Mouse (Mus musculus) MEL (cell line): ENCODE measurements around the gene Marveld3. TPM values are rescaled to one million over a fixed set of nuclear protein-coding genes. Genes with fewer than 3 reads are reported as not detected.

Experiments
- DNase-seq: peaks from one replicate; pipeline ENCODE4 v3.0.0; 2011; ENCODE audit warnings: low read depth, low spot score
- H3K27ac ChIP-seq: 2 replicates; pipeline ENCODE4 v1.5.1; 2012; ENCODE audit warnings: low read depth, mild to moderate bottlenecking, control low read depth, low read length, moderate library complexity; ENCODE audit not compliant: control insufficient read depth
- H3K27me3 ChIP-seq, 2 experiments: fragments of 150-350 bp in 1 of 2; sonication (generic) in 1 of 2; 2 replicates each; pipeline ENCODE4 v1.6.1; 2012; ENCODE audit warnings: low read length in 2 of 2, mild to moderate bottlenecking in 2 of 2, improper control_type of control experiment in 1 of 2, moderate library complexity in 1 of 2; ENCODE audit not compliant: insufficient read depth in 2 of 2, control insufficient read depth in 1 of 2
- H3K36me3 ChIP-seq, 2 experiments: 2 replicates each; pipeline ENCODE4 v1.6.1; 2012 to 2014; ENCODE audit warnings: low read length in 2 of 2, improper control_type of control experiment in 1 of 2, inconsistent platforms in 1 of 2, mild to moderate bottlenecking in 1 of 2; ENCODE audit not compliant: insufficient read depth in 2 of 2, control insufficient read depth in 1 of 2
- H3K4me1 ChIP-seq, 2 experiments: fragments of 150-350 bp in 1 of 2; sonication (generic) in 1 of 2; 2 replicates each; pipeline ENCODE4 v1.6.1; 2012; ENCODE audit warnings: low read length in 2 of 2, improper control_type of control experiment in 1 of 2, mild to moderate bottlenecking in 1 of 2; ENCODE audit not compliant: insufficient read depth in 2 of 2, control insufficient read depth in 1 of 2
- H3K4me3 ChIP-seq, 2 experiments: fragments of 150-350 bp in 1 of 2; sonication (generic) in 1 of 2; 2 replicates each; pipeline ENCODE4 v1.5.1; 2012; ENCODE audit warnings: low read depth in 2 of 2, low read length in 2 of 2, mild to moderate bottlenecking in 2 of 2, moderate library complexity in 2 of 2, control low read depth in 1 of 2, improper control_type of control experiment in 1 of 2; ENCODE audit not compliant: control insufficient read depth in 1 of 2, insufficient read depth in 1 of 2
- H3K79me2 ChIP-seq: 2 replicates; pipeline ENCODE4 v1.6.1; 2012; ENCODE audit warnings: mild to moderate bottlenecking, low read length, moderate library complexity; ENCODE audit not compliant: control insufficient read depth, poor library complexity, insufficient read depth
- H3K9ac ChIP-seq: 2 replicates; pipeline ENCODE4 v1.6.1; 2012; ENCODE audit warnings: low read depth, mild to moderate bottlenecking, control low read depth, low read length, moderate library complexity; ENCODE audit not compliant: control insufficient read depth, poor library complexity, severe bottlenecking
- H3K9me3 ChIP-seq: fragments of 150-350 bp; sonication (generic); replicated peaks from 2 replicates; pipeline ENCODE4 v1.6.1; 2012; ENCODE audit warnings: mild to moderate bottlenecking, low read length, improper control_type of control experiment, moderate library complexity; ENCODE audit not compliant: insufficient read depth
- BHLHE40 ChIP-seq: IDR thresholded peaks from 2 replicates; pipeline ENCODE4 v1.6.1; 2012; ENCODE audit warnings: low read depth, mild to moderate bottlenecking, inconsistent platforms, low read length, improper control_type of control experiment, borderline replicate concordance
- CHD1 ChIP-seq: IDR thresholded peaks from 2 replicates; pipeline ENCODE4 v1.6.1; 2012; ENCODE audit warnings: low read depth, mild to moderate bottlenecking, inconsistent platforms, low read length, improper control_type of control experiment
- E2F4 ChIP-seq: IDR thresholded peaks from 2 replicates; pipeline ENCODE4 v1.6.1; 2011; ENCODE audit warnings: low read depth, low read length, improper control_type of control experiment, borderline replicate concordance
- EP300 ChIP-seq, 2 experiments: IDR thresholded peaks; 2 replicates each; pipeline ENCODE4 v1.6.1; 2011; ENCODE audit warnings: improper control_type of control experiment in 2 of 2, low read length in 2 of 2, low read depth in 1 of 2, mild to moderate bottlenecking in 1 of 2
- GATA1 ChIP-seq: IDR thresholded peaks from 2 replicates; pipeline ENCODE4 v1.6.1; 2011; ENCODE audit warnings: low read depth, low read length, improper control_type of control experiment
- KAT2A ChIP-seq: conservative IDR thresholded peaks from 2 replicates; pipeline ENCODE4 v1.6.1; 2012; ENCODE audit warnings: low read depth, low read length, improper control_type of control experiment, inconsistent platforms
- MAX ChIP-seq: IDR thresholded peaks from 2 replicates; pipeline ENCODE4 v1.6.1; 2011; ENCODE audit warnings: low read length, improper control_type of control experiment
- MAZ ChIP-seq: IDR thresholded peaks from 2 replicates; pipeline ENCODE4 v1.6.1; 2012; ENCODE audit warnings: low read depth, mild to moderate bottlenecking, inconsistent platforms, low read length, improper control_type of control experiment
- MXI1 ChIP-seq: IDR thresholded peaks from 2 replicates; pipeline ENCODE4 v1.6.1; 2011; ENCODE audit warnings: mild to moderate bottlenecking, low read depth, low read length, improper control_type of control experiment
- MYB ChIP-seq: IDR thresholded peaks from 2 replicates; pipeline ENCODE4 v1.6.1; 2011; ENCODE audit warnings: mild to moderate bottlenecking, low read depth, low read length, improper control_type of control experiment
- POLR2AphosphoS2 ChIP-seq: IDR thresholded peaks from 2 replicates; pipeline ENCODE4 v1.6.1; 2011; ENCODE audit warnings: low read length, improper control_type of control experiment
- POLR2AphosphoS5 ChIP-seq: IDR thresholded peaks from 2 replicates; pipeline ENCODE4 v1.6.1; 2012; ENCODE audit warnings: low read depth, borderline replicate concordance, mild to moderate bottlenecking, inconsistent platforms, low read length, moderate library complexity, mixed read lengths
- RAD21 ChIP-seq: IDR thresholded peaks from 2 replicates; pipeline ENCODE4 v1.6.1; 2011; ENCODE audit warnings: mild to moderate bottlenecking, low read depth, low read length, improper control_type of control experiment
- SIN3A ChIP-seq: IDR thresholded peaks from 2 replicates; pipeline ENCODE4 v1.6.1; 2012; ENCODE audit warnings: low read length, improper control_type of control experiment, inconsistent platforms
- SMC3 ChIP-seq: IDR thresholded peaks from 2 replicates; pipeline ENCODE4 v1.6.1; 2011; ENCODE audit warnings: low read depth, low read length, improper control_type of control experiment
- USF1 ChIP-seq: IDR thresholded peaks from 2 replicates; pipeline ENCODE4 v1.6.1; 2014; ENCODE audit warnings: low read depth, mild to moderate bottlenecking, inconsistent platforms, low read length, improper control_type of control experiment, moderate library complexity
- USF2 ChIP-seq, 2 experiments: IDR thresholded peaks; 2 replicates each; pipeline ENCODE4 v1.6.1; 2011 to 2012; ENCODE audit warnings: improper control_type of control experiment in 2 of 2, low read length in 2 of 2, borderline replicate concordance in 1 of 2, inconsistent platforms in 1 of 2, low read depth in 1 of 2, mild to moderate bottlenecking in 1 of 2; ENCODE audit not compliant: insufficient read depth in 1 of 2
- ZMIZ1 ChIP-seq: IDR thresholded peaks from 2 replicates; pipeline ENCODE4 v1.6.1; 2012; ENCODE audit warnings: low read depth, mild to moderate bottlenecking, inconsistent platforms, low read length, improper control_type of control experiment, moderate library complexity
- ZNF384 ChIP-seq: IDR thresholded peaks from 2 replicates; pipeline ENCODE4 v1.6.1; 2012; ENCODE audit warnings: low read depth, mild to moderate bottlenecking, inconsistent platforms, low read length, improper control_type of control experiment
- polyA plus RNA-seq, 2 experiments: library from polyadenylated mRNA; stranded (reverse) in 1 of 2; unstranded in 1 of 2; fragments of >175 nt in 1 of 2; fragments of >200 nt in 1 of 2; gene quantifications; 2 replicates each; pipeline versions ENCODE4 v1.2.1 to v1.2.4; 2012; ENCODE audit warnings: low replicate concordance in 2 of 2, low read depth in 1 of 2; ENCODE audit not compliant: insufficient read length in 2 of 2, insufficient read depth in 1 of 2, missing spikeins in 1 of 2
- total RNA-seq: library from RNA; depleted of rRNA; stranded (reverse); fragments of 300-350 nt; gene quantifications from 2 replicates; pipeline ENCODE4 v1.2.3, GENCODE M21; 2012

The Marveld3 gene
- total and polyA plus RNA-seq, 3 experiments: not detected

- TF ChIP-seq MXI1: peak; percentile 44; the same call in 1 of the 2 replicates
- no peak for TF ChIP-seq SIN3A
- 0 out of 4 replicates have a peak, but pooled peaks of 1 of the 2 experiments have one; percentile 30 for TF ChIP-seq USF2 (IDR thresholded peaks at IDR 0.05; ENCODE audit: borderline replicate concordance in 1 of 2, insufficient read depth in 1 of 2, low read depth in 1 of 2, low read length in 2 of 2)
- TF ChIP-seq BHLHE40: peak; percentile 52; the same call in 1 of the 2 replicates
- TF ChIP-seq RAD21: no peak
- peak; percentile 70 for TF ChIP-seq MAX
- peak; percentile 86 for TF ChIP-seq USF1
- no peak for TF ChIP-seq MAZ
- H3K4me3 ChIP-seq: peak overlapping the region; percentile 3 to 24; a peak in 3 of 4 replicates
- H3K9ac ChIP-seq: peak overlapping the region; percentile 9; the same call in 1 of the 2 replicates
- no peaks in the 10 kb centered on the region for H3K9me3 ChIP-seq
- H3K27me3 ChIP-seq: no peaks in the 10 kb centered on the region
- H3K4me1 ChIP-seq: peaks cover 0 to 13% of the 10 kb centered on the region in 2 experiments; a peak in 2 of 4 replicates
- no peak overlapping the region for H3K27ac ChIP-seq
- no peaks in the 10 kb centered on the region for H3K79me2 ChIP-seq
- peaks cover 0 to 8% of the 10 kb centered on the region in 2 experiments; a peak in 2 of 4 replicates for H3K36me3 ChIP-seq
- peak; percentile 38 for DNase-seq
Measured at GRCm38 (mm10) chr8:109962896-109963295, 893 bp upstream of the Marveld3 start.

GRCm38 (mm10) chr8:109959112-109959511 is 2.9 kb downstream of the Marveld3 start:
- no peak overlapping the region for H3K9ac ChIP-seq
- TF ChIP-seq MYB (no peak), MAX (no peak), KAT2A (no peak), ZMIZ1 (no peak), USF2 (IDR thresholded peaks at IDR 0.05; ENCODE audit: borderline replicate concordance in 1 of 2, insufficient read depth in 1 of 2, low read depth in 1 of 2, low read length in 2 of 2) (no peak), SIN3A (no peak), POLR2AphosphoS5 (no peak), ZNF384 (no peak), USF1 (no peak), BHLHE40 (no peak), E2F4 (no peak), CHD1 (no peak), EP300 (IDR thresholded peaks at IDR 0.05; ENCODE audit: low read depth in 1 of 2, low read length in 2 of 2) (no peak), POLR2AphosphoS2 (no peak), RAD21 (no peak), SMC3 (no peak), GATA1 (no peak)
- TF ChIP-seq, all 39 proteins: peak for 0
- H3K27me3 ChIP-seq: no peaks in the 10 kb centered on the region
- H3K36me3 ChIP-seq: peaks cover 0 to 8% of the 10 kb centered on the region in 2 experiments; a peak in 2 of 4 replicates
- no peaks in the 10 kb centered on the region for H3K79me2 ChIP-seq
- H3K4me1 ChIP-seq: peaks cover 0 to 13% of the 10 kb centered on the region in 2 experiments; a peak in 2 of 4 replicates
- no peak for DNase-seq
- no peak overlapping the region for H3K27ac ChIP-seq
- H3K4me3 ChIP-seq: no peak overlapping the region
- H3K9me3 ChIP-seq: no peaks in the 10 kb centered on the region
